Mouse (Mus musculus) lung, adult 2 months (tissue): Measurements from ENCODE around the gene Gdf1.

Source experiments
- CTCF ChIP-seq: fragments of 200-500 bp; IDR thresholded peaks from 2 replicates; pipeline ENCODE4 v1.5.1; 2011; ENCODE audit warnings: mild to moderate bottlenecking, low read length, control low read depth; ENCODE audit not compliant: insufficient read depth
- POLR2A ChIP-seq: fragments of 200-500 bp; IDR thresholded peaks from 2 replicates; pipeline ENCODE4 v1.6.1; 2011; ENCODE audit warnings: low read depth, mild to moderate bottlenecking, control low read depth, low read length, borderline replicate concordance; ENCODE audit errors: extremely low read depth

- TF ChIP-seq POLR2A (no peak), CTCF (no peak)
Measured at GRCm38 (mm10) chr8:70285304-70285703, 44.3 kb upstream of the Gdf1 start.
